Mouse (Mus musculus) retina, embryonic 14.5 days (tissue): ENCODE measurements around the gene Plagl1.

Experiments
- DNase-seq: peaks from one replicate; pipeline ENCODE4 v3.0.0-alpha.2; 2015; ENCODE audit warnings: low spot score

Plagl1 gene

DNA sequence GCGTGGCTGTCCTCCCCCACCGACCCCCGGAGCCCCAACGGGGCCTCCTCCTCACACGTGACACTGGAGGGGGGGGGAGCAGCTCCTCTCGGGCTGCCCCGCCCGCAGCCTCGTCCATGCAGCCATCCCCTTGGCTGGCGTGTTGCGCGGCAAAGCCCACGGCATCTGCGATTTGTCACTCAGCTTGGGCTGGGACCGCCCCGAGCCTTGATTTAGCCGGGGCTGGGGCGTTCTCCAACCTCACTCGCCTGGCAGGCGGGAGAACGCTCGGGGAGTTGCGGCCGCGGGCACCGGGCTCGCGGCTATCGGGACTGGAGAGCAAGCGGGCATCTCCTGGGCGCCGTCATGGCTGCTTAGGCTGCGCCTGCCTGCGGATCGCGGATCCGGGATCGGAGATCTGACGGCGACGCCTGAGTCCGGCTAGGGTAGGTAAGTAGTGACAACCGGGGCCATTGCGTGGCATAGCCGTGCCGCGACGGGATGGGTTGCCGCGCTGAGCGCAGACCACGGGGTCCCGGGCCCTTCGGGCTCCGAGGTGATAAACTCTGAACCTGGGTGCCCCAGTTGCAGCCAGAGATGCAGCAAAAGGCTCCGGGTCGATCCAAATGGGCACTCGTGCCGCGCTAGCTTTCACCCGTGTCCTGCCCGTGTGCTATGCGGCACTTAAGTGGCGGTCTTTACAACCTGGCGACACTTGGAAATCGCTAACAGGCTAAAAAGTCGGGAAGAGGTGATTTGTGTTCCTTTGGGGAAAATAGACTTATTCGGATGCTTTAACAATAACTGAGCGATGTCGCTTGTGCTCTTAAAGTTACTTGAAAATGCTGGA lies 30.5 kb downstream of the Plagl1 start:
- DNase-seq, result peak; percentile 88

DNA sequence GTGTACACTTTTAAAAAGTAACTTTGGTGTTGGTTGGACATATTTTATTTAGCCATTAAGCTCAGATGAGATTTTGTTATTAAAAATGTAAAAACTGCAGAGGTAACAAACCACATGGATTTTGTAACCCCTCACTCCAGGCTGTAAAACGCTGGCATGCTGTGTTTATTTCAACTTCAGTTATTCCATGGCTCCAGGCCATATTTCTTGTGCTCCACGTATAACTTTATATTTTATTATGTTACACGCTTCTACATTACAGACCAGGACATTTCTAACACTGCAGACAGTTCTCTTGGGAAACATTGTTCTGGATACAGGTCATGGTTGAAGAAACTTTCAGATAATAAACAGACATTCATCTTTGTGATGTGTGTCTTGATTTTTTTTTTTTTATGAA lies 32.7 kb downstream of the Plagl1 start:
- no peak for DNase-seq

DNA sequence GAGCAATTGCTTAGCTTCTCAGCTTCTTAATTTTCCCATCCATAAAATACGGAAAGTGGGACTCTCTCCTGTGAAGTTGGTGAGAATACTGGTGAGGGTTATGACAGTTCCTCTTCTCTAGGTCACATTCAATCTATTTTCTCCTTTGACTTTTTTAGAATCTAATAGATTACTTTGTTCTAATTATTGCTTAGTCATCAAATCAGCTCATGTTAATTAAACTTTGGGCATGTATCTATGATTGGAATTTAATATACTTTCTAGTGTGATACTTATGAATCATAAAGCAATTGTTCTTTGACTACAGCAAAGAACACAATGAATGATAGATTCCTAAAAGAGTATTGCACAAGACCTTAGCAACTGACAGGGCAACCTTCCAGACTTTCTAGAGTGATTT lies 38.6 kb downstream of the Plagl1 start:
- DNase-seq, result no peak

GRCm38 (mm10) chr10:13100061-13100648 lies 39.9 kb downstream of the Plagl1 start:
- no peak for DNase-seq

- no peak for DNase-seq
Observed at GRCm38 (mm10) chr10:13102360-13102759, 42.1 kb downstream of the Plagl1 start.

GRCm38 (mm10) chr10:13103838-13104237 lies 43.5 kb downstream of the Plagl1 start:
- DNase-seq, result no peak

DNA sequence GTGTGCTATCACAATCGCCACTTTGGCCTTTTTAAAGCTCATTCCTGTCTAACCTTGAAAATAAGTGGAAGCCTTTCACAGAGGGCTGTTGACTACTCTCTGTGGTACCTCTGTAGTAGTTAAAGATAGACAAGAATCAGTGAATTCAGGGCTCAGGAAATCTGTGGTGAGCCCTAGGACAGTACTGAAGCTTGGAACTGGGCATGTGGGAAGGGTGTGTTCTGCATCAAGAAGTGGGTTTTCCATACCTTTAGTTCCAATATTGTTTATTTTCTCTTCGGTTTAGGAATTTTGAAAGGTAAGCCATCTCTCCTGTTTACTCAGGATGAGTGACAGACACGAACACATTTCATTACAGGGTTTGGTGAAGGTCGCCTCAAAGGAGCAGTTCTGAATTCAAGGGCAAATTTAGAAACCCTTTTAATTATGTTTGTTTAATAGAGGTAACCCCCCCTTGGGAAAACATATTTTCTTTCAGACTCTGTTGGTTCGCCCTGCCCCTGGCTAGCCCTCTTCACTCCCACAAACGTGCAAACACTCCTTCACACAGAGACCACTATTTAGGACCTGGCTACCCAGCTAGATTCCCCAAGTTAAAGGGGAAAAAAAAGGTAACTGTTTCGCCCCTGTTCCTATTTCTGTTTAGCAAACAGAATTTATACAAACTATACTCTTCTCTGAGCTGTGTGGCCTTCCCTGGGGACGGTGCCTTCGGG lies 46.8 kb downstream of the Plagl1 start:
- DNase-seq, result no peak

GRCm38 (mm10) chr10:13108021-13108548 lies 47.8 kb downstream of the Plagl1 start:
- no peak for DNase-seq

DNA sequence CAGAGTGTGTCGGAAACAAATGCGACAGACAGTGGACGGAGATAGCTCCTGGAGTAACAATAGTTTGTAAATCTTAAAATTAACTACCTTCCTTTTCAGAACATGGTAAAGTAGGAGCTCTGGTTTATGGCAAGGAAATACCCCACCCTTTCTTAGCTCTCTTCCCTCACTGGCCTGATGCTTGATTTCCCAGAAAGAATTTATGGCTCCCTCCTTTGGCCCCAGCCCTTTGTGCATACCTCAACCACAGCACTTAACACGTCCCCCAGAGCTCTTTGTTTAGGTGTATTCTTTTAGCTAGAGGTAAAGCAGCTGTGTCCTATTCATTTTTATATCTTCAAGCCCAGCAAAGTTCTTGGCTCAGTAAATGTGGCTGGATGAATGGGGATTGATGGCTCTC lies 48.5 kb downstream of the Plagl1 start:
- DNase-seq, result no peak

GRCm38 (mm10) chr10:13109781-13110180 lies 49.5 kb downstream of the Plagl1 start:
- DNase-seq, result no peak

GRCm38 (mm10) chr10:13112849-13113248 lies 52.5 kb downstream of the Plagl1 start:
- DNase-seq, result no peak

DNA sequence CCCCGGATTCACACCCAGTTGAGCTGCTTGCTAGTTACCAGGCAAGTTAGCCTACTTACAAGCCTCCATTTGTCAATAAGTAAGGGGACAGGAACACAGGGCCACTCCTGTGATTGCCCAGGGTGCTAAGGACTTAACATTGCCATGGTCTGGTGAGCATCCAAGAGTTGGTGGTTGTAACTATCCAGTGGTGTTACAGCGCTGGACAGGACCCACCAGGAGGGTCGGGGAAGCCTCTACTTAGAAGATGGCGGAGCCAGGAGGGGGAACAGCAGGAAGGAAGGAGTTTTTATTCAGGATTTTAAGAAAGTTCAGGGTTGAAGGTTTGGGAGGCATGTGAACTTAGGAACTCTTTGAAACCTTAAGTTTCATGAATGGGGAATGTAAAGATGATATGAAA lies 53.3 kb downstream of the Plagl1 start:
- DNase-seq, result no peak

- DNase-seq, result peak; percentile 36
Observed at GRCm38 (mm10) chr10:13115030-13115429, 54.7 kb downstream of the Plagl1 start.

DNA sequence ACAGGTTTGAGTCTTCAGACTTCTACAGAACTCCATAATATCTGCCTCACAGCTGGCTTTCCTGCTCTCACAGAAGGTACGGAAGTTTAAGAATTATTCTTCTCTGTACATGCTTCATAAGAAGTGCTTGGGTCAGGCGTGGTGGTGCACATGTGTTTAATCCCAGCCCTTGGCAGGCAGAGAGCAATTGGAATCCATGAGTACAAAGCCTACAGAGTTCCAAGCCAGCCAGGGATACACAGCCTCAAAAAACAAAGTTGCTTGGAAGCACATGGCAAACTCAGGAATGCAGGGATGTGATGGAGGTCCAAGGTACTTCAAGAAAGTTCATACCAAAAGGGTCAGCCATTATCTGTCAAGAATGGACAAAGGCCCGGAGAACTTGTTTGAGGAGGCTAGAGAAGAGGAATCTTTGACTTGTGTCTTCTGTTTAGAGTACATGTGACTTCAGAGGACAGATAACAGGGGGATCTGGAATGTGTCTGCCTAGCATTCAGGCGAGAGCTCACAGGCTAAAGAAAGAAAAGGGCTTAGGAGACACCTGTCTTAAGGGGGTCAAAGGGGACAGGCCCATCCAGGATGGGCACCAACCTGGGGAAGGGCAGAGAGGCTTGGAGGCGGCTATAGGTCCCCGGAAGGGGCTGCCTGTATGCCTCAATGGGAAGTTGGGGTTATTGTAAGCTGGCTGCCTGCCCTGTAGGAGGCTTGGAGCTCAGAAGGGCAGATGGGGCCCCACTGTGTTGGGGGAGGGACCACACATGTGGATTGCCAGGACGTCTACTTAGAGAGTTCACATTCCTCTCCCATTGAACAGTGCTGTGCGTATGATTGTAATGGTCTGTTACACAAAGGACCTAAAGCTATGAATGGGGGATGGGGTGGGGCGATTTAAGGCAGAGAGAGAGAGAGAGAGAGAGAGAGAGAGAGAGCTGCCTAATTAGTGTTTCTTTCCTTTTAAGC lies 56.7 kb downstream of the Plagl1 start:
- DNase-seq, result peak; percentile 81

DNA sequence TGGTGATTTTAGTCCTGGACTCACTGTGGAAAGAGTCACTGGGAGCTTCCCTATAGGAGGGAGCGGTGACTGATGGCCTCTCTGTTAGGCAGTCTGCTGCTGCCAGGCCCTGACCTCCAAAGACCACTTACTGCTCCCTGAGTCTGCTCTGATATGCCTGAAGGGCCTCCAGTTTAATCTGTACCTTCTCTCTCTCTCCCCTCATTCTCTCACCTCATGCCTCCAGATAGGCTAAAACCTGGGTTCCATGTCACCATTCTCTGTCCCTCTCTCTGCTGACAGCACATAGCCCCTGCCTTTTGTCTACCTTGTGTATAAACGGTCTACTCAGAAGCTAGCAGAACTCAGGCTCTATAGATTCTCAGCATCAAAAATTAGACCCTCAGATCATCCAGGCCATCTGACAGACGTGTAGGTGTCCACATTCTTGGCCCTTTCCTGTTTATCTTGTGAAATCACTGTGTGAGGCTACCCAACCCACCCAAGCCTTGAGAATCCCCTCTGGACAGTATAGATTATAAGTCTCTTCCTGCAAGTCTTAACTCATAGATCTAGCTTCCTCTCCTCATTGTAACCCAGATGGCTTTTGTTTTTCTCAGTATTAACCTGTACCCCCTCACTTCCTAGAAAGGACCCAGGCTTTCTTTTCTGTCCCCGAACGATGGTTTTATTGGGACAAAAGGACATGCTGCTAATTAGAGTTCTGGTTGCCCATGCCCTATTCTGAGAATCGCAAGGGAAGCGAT lies 57.9 kb downstream of the Plagl1 start:
- DNase-seq, result peak; percentile 28

- peak; percentile 66 for DNase-seq
Observed at GRCm38 (mm10) chr10:13118770-13119102, 58.4 kb downstream of the Plagl1 start.

DNA sequence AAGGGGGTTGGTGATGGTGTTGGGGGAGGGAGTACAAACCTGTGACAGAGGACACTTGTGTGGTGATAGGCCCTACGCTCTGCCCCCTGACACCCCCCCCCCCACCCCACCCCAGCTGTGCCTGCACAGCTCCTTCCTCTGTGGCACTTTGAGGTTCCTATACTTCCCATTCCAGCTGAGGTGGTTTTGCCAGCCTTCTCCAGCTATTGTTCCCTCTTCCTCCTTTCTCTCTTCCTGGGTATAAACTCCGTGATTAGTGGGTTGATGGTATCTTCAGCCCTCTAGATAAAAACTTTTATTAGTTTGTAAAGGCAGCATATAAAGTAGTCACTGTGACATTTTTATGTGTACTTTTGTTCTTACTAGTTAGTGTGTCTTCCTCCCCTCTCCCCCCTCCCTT lies 59.0 kb downstream of the Plagl1 start:
- DNase-seq, result no peak

DNA sequence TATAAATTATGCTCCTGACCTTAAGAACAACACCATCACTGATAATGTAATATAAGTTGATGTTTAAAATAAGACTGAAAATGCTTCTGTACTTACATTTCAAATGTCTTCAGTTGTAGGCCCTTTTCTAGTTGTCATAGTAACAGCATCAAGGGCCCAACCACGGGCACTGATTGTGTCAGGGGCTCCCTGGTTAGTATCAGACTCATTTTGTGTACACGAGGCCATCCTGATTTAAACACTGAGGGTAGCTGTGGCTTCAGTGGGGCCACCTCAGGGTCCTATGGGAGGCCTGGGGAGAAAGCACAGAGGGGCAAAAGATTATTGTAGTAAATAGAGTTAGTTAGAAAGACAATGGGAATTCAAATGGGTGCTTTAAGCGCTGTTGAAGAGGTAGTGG lies 65.5 kb downstream of the Plagl1 start:
- DNase-seq, result no peak

GRCm38 (mm10) chr10:13127335-13127734 lies 67.0 kb downstream of the Plagl1 start:
- DNase-seq, result peak; percentile 39

DNA sequence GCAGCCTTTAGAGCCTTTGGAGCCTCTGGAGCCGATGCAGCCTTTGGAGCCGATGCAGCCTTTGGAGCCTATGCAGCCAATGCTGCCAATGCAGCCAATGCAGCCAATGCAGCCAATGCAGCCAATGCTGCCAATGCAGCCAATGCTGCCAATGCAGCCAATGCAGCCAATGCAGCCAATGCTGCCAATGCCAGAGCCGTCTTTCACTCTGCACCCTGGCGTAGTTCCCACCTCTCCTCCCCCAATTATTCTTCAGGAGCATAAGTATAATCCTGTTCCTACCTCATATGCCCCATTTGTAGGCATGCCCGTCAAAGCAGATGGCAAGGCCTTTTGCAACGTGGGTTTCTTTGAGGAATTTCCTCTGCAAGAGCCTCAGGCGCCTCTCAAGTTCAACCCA lies 67.6 kb downstream of the Plagl1 start:
- no peak for DNase-seq

DNA sequence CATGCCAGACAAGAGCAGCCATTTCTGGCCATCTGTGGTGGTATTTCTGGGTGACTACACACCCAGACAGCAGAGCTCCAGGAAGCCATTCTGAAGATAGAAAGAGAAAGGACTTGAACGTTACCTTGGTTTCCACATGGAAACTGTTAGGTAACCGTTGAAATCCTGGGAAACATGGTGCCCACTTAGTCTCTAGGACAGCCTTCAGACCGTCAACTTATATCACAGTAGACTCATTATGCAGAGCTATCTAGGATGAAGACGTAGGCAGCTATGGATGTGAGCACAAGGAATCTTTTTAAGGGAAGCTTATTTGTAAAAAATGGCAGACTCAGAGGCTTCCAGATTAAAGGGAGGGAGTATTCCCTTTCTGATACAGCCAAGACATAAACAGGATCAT lies 73.5 kb downstream of the Plagl1 start:
- no peak for DNase-seq
